Comparison of ENCODE assay signal across 8 mouse cellular contexts in genomic region chr15:88751564-88752402, GRCm38 (mm10). TPM values are rescaled to one million over a fixed set of nuclear protein-coding genes. Genes with fewer than 3 reads are reported as not detected.
DNase-seq lines count a peak whose midpoint lies in the region; ATAC-seq and TF ChIP-seq lines count a peak whose summit lies in the region.

Gene Zbed4 (plus strand): TSS chr15:88751660.

- no peaks in the 10 kb centered on the region for H3K27me3 ChIP-seq in forebrain, embryonic 14.5 days (replicated peaks; ENCODE audit: control insufficient read depth, insufficient read depth, low read length)
- no peaks in the 10 kb centered on the region for H3K27me3 ChIP-seq in hindbrain, embryonic 13.5 days
- no peaks in the 10 kb centered on the region for H3K27me3 ChIP-seq in limb, embryonic 14.5 days (ENCODE audit: control insufficient read depth, insufficient read depth, low read length)
- H3K27me3 ChIP-seq in midbrain, embryonic 13.5 days, result 0 out of 2 replicates have a peak, but pooled peaks cover 4% of the 10 kb centered on the region

- TF ChIP-seq POLR2A in limb, embryonic 14.5 days (IDR thresholded peaks at IDR 0.05; ENCODE audit: borderline replicate concordance, extremely low read depth, insufficient read depth, insufficient read length), result no peak

- no peak for DNase-seq in cerebellum, adult 11-12 months
- peak; percentile 49 for DNase-seq in adrenal gland, postnatal 25 days
- DNase-seq in forebrain, embryonic 14.5 days (ENCODE audit: low spot score), result peak; percentile 73
- DNase-seq in limb, embryonic 14.5 days (ENCODE audit: low spot score), result no peak
- DNase-seq in spleen, postnatal 36 days (ENCODE audit: low spot score in 2 of 2), result peak; percentile 51 to 57

- peak; percentile 50; the same call in 1 of the 2 replicates for ATAC-seq in cerebellum, adult (ENCODE audit: insufficient number of reproducible peaks, low FRiP score, low TSS enrichment)
- peak; percentile 47 for ATAC-seq in forebrain, embryonic 14.5 days
- peak; percentile 81 for ATAC-seq in hindbrain, embryonic 13.5 days (ENCODE audit: low FRiP score)
- no peak; the same call in 1 of the 2 replicates for ATAC-seq in limb, embryonic 14.5 days (ENCODE audit: low FRiP score, low read depth)
- peak; percentile 88 for ATAC-seq in midbrain, embryonic 13.5 days

- H3K9ac ChIP-seq in forebrain, embryonic 14.5 days (ENCODE audit: low read length), result peak within 1 kb of the TSS; percentile 72
- H3K9ac ChIP-seq in hindbrain, embryonic 13.5 days, result peak within 1 kb of the TSS; percentile 91
- peak within 1 kb of the TSS; percentile 88 for H3K9ac ChIP-seq in limb, embryonic 14.5 days (ENCODE audit: low read depth, low read length, severe bottlenecking)
- peak within 1 kb of the TSS; percentile 88 for H3K9ac ChIP-seq in midbrain, embryonic 13.5 days (replicated peaks)

- WGBS in forebrain, embryonic 14.5 days, result under 1% methylated on average over 71 of the region's 119 CpGs
- 1% methylated on average over 66 of the region's 119 CpGs for WGBS in hindbrain, embryonic 13.5 days
- WGBS in limb, embryonic 14.5 days, result 1% methylated on average over 34 of the region's 119 CpGs
- under 1% methylated on average over 80 of the region's 119 CpGs for WGBS in midbrain, embryonic 13.5 days

- peak within 1 kb of the TSS; percentile 91 for H3K27ac ChIP-seq in forebrain, embryonic 14.5 days (ENCODE audit: low read depth, low read length)
- peak within 1 kb of the TSS; percentile 97 for H3K27ac ChIP-seq in hindbrain, embryonic 13.5 days
- H3K27ac ChIP-seq in limb, embryonic 14.5 days (replicated peaks; ENCODE audit: low read depth, low read length), result peak within 1 kb of the TSS; percentile 78
- H3K27ac ChIP-seq in midbrain, embryonic 13.5 days, result peak within 1 kb of the TSS; percentile 92

- H3K4me2 ChIP-seq in forebrain, embryonic 14.5 days (ENCODE audit: low read length), result peak within 1 kb of the TSS; percentile 83
- peak within 1 kb of the TSS; percentile 73 for H3K4me2 ChIP-seq in hindbrain, embryonic 13.5 days
- peak within 1 kb of the TSS; percentile 80 for H3K4me2 ChIP-seq in limb, embryonic 14.5 days (replicated peaks; ENCODE audit: low read depth, low read length, severe bottlenecking)
- peak within 1 kb of the TSS; percentile 87 for H3K4me2 ChIP-seq in midbrain, embryonic 13.5 days (replicated peaks)

- peak within 1 kb of the TSS; percentile 92 for H3K4me3 ChIP-seq in forebrain, embryonic 14.5 days (ENCODE audit: low read depth, low read length)
- H3K4me3 ChIP-seq in hindbrain, embryonic 13.5 days, result peak within 1 kb of the TSS; percentile 86
- H3K4me3 ChIP-seq in limb, embryonic 14.5 days (replicated peaks; ENCODE audit: low read length), result peak within 1 kb of the TSS; percentile 83
- H3K4me3 ChIP-seq in midbrain, embryonic 13.5 days (replicated peaks), result peak within 1 kb of the TSS; percentile 86

- no peaks in the 10 kb centered on the region for H3K9me3 ChIP-seq in forebrain, embryonic 14.5 days (replicated peaks; ENCODE audit: control insufficient read depth, low read length)
- H3K9me3 ChIP-seq in hindbrain, embryonic 13.5 days, result no peaks in the 10 kb centered on the region
- no peaks in the 10 kb centered on the region for H3K9me3 ChIP-seq in limb, embryonic 14.5 days (ENCODE audit: control insufficient read depth, low read length)
- H3K9me3 ChIP-seq in midbrain, embryonic 13.5 days, result no peaks in the 10 kb centered on the region

- peaks cover 16% of the 10 kb centered on the region for H3K36me3 ChIP-seq in forebrain, embryonic 14.5 days (ENCODE audit: control insufficient read depth, insufficient read depth, low read length)
- no peaks in the 10 kb centered on the region; the same call in 1 of the 2 replicates for H3K36me3 ChIP-seq in hindbrain, embryonic 13.5 days
- H3K36me3 ChIP-seq in limb, embryonic 14.5 days (ENCODE audit: control insufficient read depth, insufficient read depth, low read length), result peaks cover 6% of the 10 kb centered on the region
- H3K36me3 ChIP-seq in midbrain, embryonic 13.5 days, result peaks cover 12% of the 10 kb centered on the region

- peaks cover 13% of the 10 kb centered on the region for H3K4me1 ChIP-seq in forebrain, embryonic 14.5 days (ENCODE audit: control insufficient read depth, insufficient read depth, low read length)
- peaks cover 33% of the 10 kb centered on the region for H3K4me1 ChIP-seq in hindbrain, embryonic 13.5 days (replicated peaks)
- peaks cover 4% of the 10 kb centered on the region; the same call in 1 of the 2 replicates for H3K4me1 ChIP-seq in limb, embryonic 14.5 days (ENCODE audit: control insufficient read depth, insufficient read depth, low read length)
- peaks cover 32% of the 10 kb centered on the region for H3K4me1 ChIP-seq in midbrain, embryonic 13.5 days (replicated peaks)

RNA-seq across cellular contexts. Expression of gene Zbed4, which starts in this region (rescaled TPM):
- total RNA-seq in adrenal gland, postnatal 25 days (2021), result 11.6 and 14.5 TPM in 2 replicates
- 25.0 TPM in 2 replicates for polyA plus RNA-seq in forebrain, embryonic 14.5 days (2014; fragmentation: Nextera tagmentation; extraction: Ambion mirVana)
- polyA plus RNA-seq in hindbrain, embryonic 13.5 days (2015; fragmentation: Nextera tagmentation; extraction: Ambion mirVana), result 22.3 and 22.8 TPM in 2 replicates
- polyA plus RNA-seq in limb, embryonic 14.5 days (2012; rRNA removed), result 12.2 and 12.4 TPM in 2 replicates
- 14.9 and 17.3 TPM in 2 replicates for polyA plus RNA-seq in limb, embryonic 14.5 days (2014; fragmentation: Nextera tagmentation; extraction: Ambion mirVana)
- 28.0 and 28.7 TPM in 2 replicates for polyA plus RNA-seq in midbrain, embryonic 13.5 days (2015; fragmentation: Nextera tagmentation; extraction: Ambion mirVana)

Comparison
In these comparisons a context has a peak if more than half of its experiments do, and no peak if none do; other contexts are left out.
1. DNase-seq: peak in adrenal gland, postnatal 25 days (single experiment), forebrain, embryonic 14.5 days (single experiment) and spleen, postnatal 36 days (2 of 2); none in cerebellum, adult 11-12 months (single experiment) and limb, embryonic 14.5 days (single experiment).
2. Peak in every context shown above with its lines, with median percentiles within 50 percentile points of each other: H3K27ac ChIP-seq, H3K4me2 ChIP-seq, H3K4me3 ChIP-seq and H3K9ac ChIP-seq.